Mouse (Mus musculus): ENCODE measurements around the gene Cybb.

- TF ChIP-seq CTCF (IDR thresholded peaks at IDR 0.05; ENCODE audit: low read depth) (no peak), EP300 (IDR thresholded peaks at IDR 0.05; ENCODE audit: low read depth) (no peak)
These were observed 13.8 kb downstream of the Cybb start for GRCm38 (mm10) chrX:9473768-9474167.
